Mouse (Mus musculus): Measurements from ENCODE around the gene Atxn7l3.

DNA sequence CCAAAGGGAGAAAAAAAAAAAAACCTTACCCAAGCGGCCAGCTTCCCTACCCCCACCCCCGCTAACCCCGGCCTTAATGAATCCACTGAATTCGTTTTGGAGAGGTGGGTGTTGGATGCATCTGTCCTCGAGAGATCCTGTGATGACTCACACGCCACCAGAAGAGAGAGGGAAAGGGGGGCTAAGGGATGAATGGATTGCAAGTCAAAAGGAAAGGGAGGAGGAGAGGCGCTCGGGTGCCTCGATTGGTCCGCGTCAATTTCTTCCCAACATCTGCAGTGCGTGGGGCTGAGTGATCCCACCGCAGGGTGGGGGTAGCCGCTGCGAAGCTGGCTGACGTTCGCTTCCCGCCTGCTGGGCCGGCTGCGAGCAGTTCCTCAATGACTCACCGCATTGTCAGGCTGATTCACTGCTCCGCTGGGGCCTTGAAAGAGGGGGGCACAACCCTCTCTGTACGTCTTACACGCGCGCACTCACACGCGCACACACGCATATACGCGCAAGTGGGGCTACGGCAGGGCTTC is 51.4 kb downstream of the Atxn7l3 start:
- TF ChIP-seq CTCF (IDR thresholded peaks at IDR 0.05) (0 out of 2 replicates have a peak, but pooled peaks have one; percentile 13), EP300 (IDR thresholded peaks at IDR 0.05) (no peak)
